Mouse (Mus musculus) kidney, postnatal 4 days (tissue): ENCODE data around the gene Mmp2.
"Not testable (repeated sequence)": the region's sequence is repeated elsewhere in the genome, so short reads cannot be mapped to it uniquely, and the experiment has no call there.

Experiments
- DNase-seq, 2 experiments: peaks; one replicate each; pipeline ENCODE4 v3.0.0; 2021; ENCODE audit warnings: mixed read lengths in 2 of 2

Gene Mmp2

GRCm38 (mm10) chr8:92839161-92839560 lies 12.1 kb downstream of the Mmp2 start:
- DNase-seq: no peak

GRCm38 (mm10) chr8:92839876-92840275 lies 12.8 kb downstream of the Mmp2 start:
- DNase-seq: no peak

- peak; percentile 59 to 69 for DNase-seq
Measured at GRCm38 (mm10) chr8:92846684-92847083, 19.6 kb downstream of the Mmp2 start.

- DNase-seq: peak; percentile 53 to 69
Measured at GRCm38 (mm10) chr8:92847299-92847698, 20.2 kb downstream of the Mmp2 start.

- DNase-seq: peak in 1 of 2 experiments; percentile 24
Measured at GRCm38 (mm10) chr8:92849261-92849660, 22.2 kb downstream of the Mmp2 start.

GRCm38 (mm10) chr8:92850239-92850638 lies 23.1 kb downstream of the Mmp2 start:
- peak; percentile 89 to 90 for DNase-seq

GRCm38 (mm10) chr8:92851381-92851780 lies 24.3 kb downstream of the Mmp2 start:
- DNase-seq: no peak

- DNase-seq: peak in 1 of 2 experiments; percentile 31
Measured at GRCm38 (mm10) chr8:92853188-92853983, 26.3 kb downstream of the Mmp2 start.

GRCm38 (mm10) chr8:92854673-92855072 lies 27.6 kb downstream of the Mmp2 start:
- DNase-seq: no peak

- peak; percentile 86 to 91 for DNase-seq
Measured at GRCm38 (mm10) chr8:92855171-92855894, 28.2 kb downstream of the Mmp2 start, which contains the start of gene Lpcat2. TSS of gene Lpcat2 (plus strand) at chr8:92855339.

- DNase-seq: no peak
Measured at GRCm38 (mm10) chr8:92856273-92856986, 29.3 kb downstream of the Mmp2 start.

GRCm38 (mm10) chr8:92858475-92859182 lies 31.5 kb downstream of the Mmp2 start:
- DNase-seq: no peak

- no peak for DNase-seq
Measured at GRCm38 (mm10) chr8:92861977-92862376, 34.9 kb downstream of the Mmp2 start.

- DNase-seq: no peak
Measured at GRCm38 (mm10) chr8:92870281-92870680, 43.2 kb downstream of the Mmp2 start.

GRCm38 (mm10) chr8:92872063-92872759 lies 45.1 kb downstream of the Mmp2 start:
- no peak for DNase-seq

- DNase-seq: no peak
Measured at GRCm38 (mm10) chr8:92875795-92876194, 48.7 kb downstream of the Mmp2 start.

GRCm38 (mm10) chr8:92881247-92881646 lies 54.2 kb downstream of the Mmp2 start:
- no peak for DNase-seq

- DNase-seq: peak; percentile 45 to 58
Measured at GRCm38 (mm10) chr8:92883771-92884170, 56.7 kb downstream of the Mmp2 start.

GRCm38 (mm10) chr8:92892216-92892615 lies 65.1 kb downstream of the Mmp2 start:
- DNase-seq: not testable (repeated sequence)

GRCm38 (mm10) chr8:92893870-92894269 lies 66.8 kb downstream of the Mmp2 start:
- DNase-seq: no peak

GRCm38 (mm10) chr8:92895053-92895452 lies 68.0 kb downstream of the Mmp2 start:
- no peak for DNase-seq

GRCm38 (mm10) chr8:92896056-92896455 lies 69.0 kb downstream of the Mmp2 start:
- DNase-seq: no peak
